Mouse (Mus musculus) embryonic fibroblast, embryonic 13.5 days (primary cell): ENCODE data around the gene Ppp1r1c.

Source experiments
- CTCF ChIP-seq: IDR thresholded peaks from 2 replicates; pipeline ENCODE4 v1.5.1; 2011; ENCODE audit warnings: mild to moderate bottlenecking, control low read depth, low read length, moderate library complexity, borderline replicate concordance; ENCODE audit not compliant: insufficient read depth
- POLR2A ChIP-seq: IDR thresholded peaks from 2 replicates; pipeline ENCODE4 v1.6.1; 2011; ENCODE audit warnings: low read depth, mild to moderate bottlenecking, control low read depth, low read length, moderate library complexity

- no peak for TF ChIP-seq CTCF
- TF ChIP-seq POLR2A = no peak
These were observed 36.6 kb downstream of the Ppp1r1c start for GRCm38 (mm10) chr2:79744164-79744563.
